Mouse (Mus musculus) heart, postnatal 25 days (tissue): Measurements from ENCODE around the gene Clcn2. TPM values are rescaled to one million over a fixed set of nuclear protein-coding genes. Genes with fewer than 3 reads are reported as not detected.
A peak's percentile ranks its signal among the peaks of the same experiment; 100 is the strongest.

Source experiments
- DNase-seq: peaks from one replicate; pipeline ENCODE4 v3.0.0; 2022; ENCODE audit warnings: low spot score
- intact Hi-C: fragments of 180-260 bp; cut with DNase I; formaldehyde crosslinking; loops from one replicate; pipeline ENCODE4 v1.15.1; 2025
- total RNA-seq, 2 experiments: library from RNA; stranded (reverse); gene quantifications; 2 replicates each; pipeline ENCODE4 v1.2.3; 2021

Clcn2 gene
- total RNA-seq, 2 experiments from 2014 or later, result 1.5 to 2.1 TPM

GRCm38 (mm10) chr16:20703699-20704400, 13.7 kb downstream of the Clcn2 start:
- intact Hi-C loops, result no loop called here

GRCm38 (mm10) chr16:20703071-20703470, 14.5 kb downstream of the Clcn2 start:
- intact Hi-C loops, result no loop called here
- no peak for DNase-seq

More at GRCm38 (mm10) chr16:20703699-20704400, 13.7 kb downstream of the Clcn2 start:
- DNase-seq, result no peak

GRCm38 (mm10) chr16:20702522-20702893, 15.0 kb downstream of the Clcn2 start:
- intact Hi-C loops, result no loop called here
- no peak for DNase-seq

- DNase-seq, result no peak
- intact Hi-C loops, result loop anchor here (2.0 kb wide), 1 partner anchor 15 kb away; the partner anchor contains the start of genes Clcn2 and Polr2h
Measured at GRCm38 (mm10) chr16:20701729-20702521, 15.6 kb downstream of the Clcn2 start.

- intact Hi-C loops, result loop anchor here (2.0 kb wide), 1 partner anchor 15 kb away; the partner anchor contains the start of genes Clcn2 and Polr2h
- no peak for DNase-seq
Measured at GRCm38 (mm10) chr16:20701316-20701715, 16.2 kb downstream of the Clcn2 start.

- intact Hi-C loops, result loop anchor here (2.0 kb wide), 1 partner anchor 17 kb away; the partner anchor contains the start of genes Clcn2 and Polr2h
- DNase-seq, result no peak
Measured at GRCm38 (mm10) chr16:20700036-20700435, 17.5 kb downstream of the Clcn2 start.

- DNase-seq, result no peak
Measured at GRCm38 (mm10) chr16:20699266-20699665, 18.3 kb downstream of the Clcn2 start.

GRCm38 (mm10) chr16:20695622-20696323, 21.8 kb downstream of the Clcn2 start:
- peak; percentile 87 for DNase-seq
- intact Hi-C loops, result no loop called here

More at GRCm38 (mm10) chr16:20699266-20699665, 18.3 kb downstream of the Clcn2 start:
- intact Hi-C loops, result no loop called here

GRCm38 (mm10) chr16:20694781-20695180, 22.8 kb downstream of the Clcn2 start:
- intact Hi-C loops, result no loop called here
- DNase-seq, result peak; percentile 56

GRCm38 (mm10) chr16:20693111-20693701, 24.3 kb downstream of the Clcn2 start, which contains the start of gene Fam131a:
Gene Fam131a, plus strand, starts transcription at chr16:20693241.
- intact Hi-C loops, result loop anchor here (2.0 kb wide), 1 partner anchor 18 kb away; no protein-coding TSS in a partner anchor
- DNase-seq, result peak; percentile 88

- DNase-seq, result no peak
- intact Hi-C loops, result loop anchor here (2.0 kb wide), 1 partner anchor 18 kb away; no protein-coding TSS in a partner anchor
Measured at GRCm38 (mm10) chr16:20692241-20692965, 25.1 kb downstream of the Clcn2 start.

- no peak for DNase-seq
- intact Hi-C loops, result loop anchor here (2.0 kb wide), 1 partner anchor 17 kb away; no protein-coding TSS in a partner anchor
Measured at GRCm38 (mm10) chr16:20691617-20692016, 25.9 kb downstream of the Clcn2 start.

- intact Hi-C loops, result no loop called here
- no peak for DNase-seq
Measured at GRCm38 (mm10) chr16:20690774-20691173, 26.8 kb downstream of the Clcn2 start.

- DNase-seq, result peak; percentile 78
- intact Hi-C loops, result no loop called here
Measured at GRCm38 (mm10) chr16:20677974-20678675, 39.4 kb downstream of the Clcn2 start.

GRCm38 (mm10) chr16:20677380-20677779, 40.2 kb downstream of the Clcn2 start:
- intact Hi-C loops, result no loop called here

GRCm38 (mm10) chr16:20676702-20677101, 40.8 kb downstream of the Clcn2 start:
- no peak for DNase-seq
- intact Hi-C loops, result no loop called here

More at GRCm38 (mm10) chr16:20677380-20677779, 40.2 kb downstream of the Clcn2 start:
- DNase-seq, result no peak

- intact Hi-C loops, result loop anchor here (2.0 kb wide), 1 partner anchor 18 kb away; the partner anchor contains the start of gene Fam131a
- DNase-seq, result no peak
Measured at GRCm38 (mm10) chr16:20675213-20675612, 42.3 kb downstream of the Clcn2 start.

- DNase-seq, result no peak
- intact Hi-C loops, result loop anchor here (2.0 kb wide), 2 partner anchors 19 kb away; partner anchors contain the start of gene Fam131a
Measured at GRCm38 (mm10) chr16:20673706-20674303, 43.7 kb downstream of the Clcn2 start.
